Mouse (Mus musculus) kidney, adult 2 months (tissue): ENCODE data around the gene Mink1.

Experiments used
- CTCF ChIP-seq: fragments of 200-500 bp; conservative IDR thresholded peaks from 2 replicates; pipeline ENCODE4 v1.5.1; 2011; ENCODE audit warnings: low read depth, mild to moderate bottlenecking, control low read depth, low read length, moderate library complexity, mixed read lengths; ENCODE audit not compliant: insufficient read depth, insufficient read length
- POLR2A ChIP-seq: fragments of 200-500 bp; IDR thresholded peaks from one replicate; pipeline ENCODE4 v1.6.1; 2011; ENCODE audit warnings: low read depth, low read length, control low read depth

GRCm38 (mm10) chr11:70615074-70615473 is 52.4 kb downstream of the Mink1 start:
- no peak; the same call in 1 of the 2 replicates for TF ChIP-seq CTCF
- TF ChIP-seq POLR2A = no peak
